Mouse (Mus musculus) midbrain, embryonic 10.5 days (tissue): ENCODE results near the gene Gm7030. TPM values are rescaled to one million over a fixed set of nuclear protein-coding genes. Genes with fewer than 3 reads are reported as not detected.
"Not testable (repeated sequence)": the region's sequence is repeated elsewhere in the genome, so short reads cannot be mapped to it uniquely, and the experiment has no call there.

ENCODE experiments used
- DNase-seq: peaks from one replicate; pipeline ENCODE4 v3.0.0-alpha.2; 2017; ENCODE audit warnings: low spot score
- H3K27ac ChIP-seq: fragments of 300-500 bp; sonication (generic); replicated peaks from 2 replicates; pipeline ENCODE4 v1.5.1; 2016; ENCODE audit warnings: mild to moderate bottlenecking
- H3K27me3 ChIP-seq: fragments of 300-500 bp; sonication (generic); 2 replicates; pipeline ENCODE4 v1.6.1; 2016; ENCODE audit warnings: low read depth, mild to moderate bottlenecking; ENCODE audit not compliant: poor library complexity, severe bottlenecking
- H3K36me3 ChIP-seq: fragments of 300-500 bp; sonication (generic); 2 replicates; pipeline ENCODE4 v1.6.1; 2016; ENCODE audit warnings: mild to moderate bottlenecking, moderate library complexity
- H3K4me1 ChIP-seq: fragments of 300-500 bp; sonication (generic); 2 replicates; pipeline ENCODE4 v1.6.1; 2016
- H3K4me3 ChIP-seq: fragments of 300-500 bp; sonication (generic); 2 replicates; pipeline ENCODE4 v1.5.1; 2016; ENCODE audit warnings: mild to moderate bottlenecking, moderate library complexity
- H3K9me3 ChIP-seq: fragments of 300-500 bp; sonication (generic); replicated peaks from 2 replicates; pipeline ENCODE4 v1.6.1; 2016; ENCODE audit warnings: mild to moderate bottlenecking
- WGBS: fragments of 180-500 bp; shearing (Covaris S2); methylation state at CpG from one replicate; pipeline ENCODE4 v1.1.7; 2016; 5-methylcytosine and 5-hydroxymethylcytosine counted together
- polyA plus RNA-seq: library from polyadenylated mRNA; unstranded; fragments of >200 nt; fragmentation: Nextera tagmentation; extraction: Ambion mirVana; gene quantifications from 2 replicates; pipeline ENCODE4 v1.2.1, GENCODE M21; 2016

Gm7030 gene
- polyA plus RNA-seq, 1 experiment from 2014 or later: not detected

DNA sequence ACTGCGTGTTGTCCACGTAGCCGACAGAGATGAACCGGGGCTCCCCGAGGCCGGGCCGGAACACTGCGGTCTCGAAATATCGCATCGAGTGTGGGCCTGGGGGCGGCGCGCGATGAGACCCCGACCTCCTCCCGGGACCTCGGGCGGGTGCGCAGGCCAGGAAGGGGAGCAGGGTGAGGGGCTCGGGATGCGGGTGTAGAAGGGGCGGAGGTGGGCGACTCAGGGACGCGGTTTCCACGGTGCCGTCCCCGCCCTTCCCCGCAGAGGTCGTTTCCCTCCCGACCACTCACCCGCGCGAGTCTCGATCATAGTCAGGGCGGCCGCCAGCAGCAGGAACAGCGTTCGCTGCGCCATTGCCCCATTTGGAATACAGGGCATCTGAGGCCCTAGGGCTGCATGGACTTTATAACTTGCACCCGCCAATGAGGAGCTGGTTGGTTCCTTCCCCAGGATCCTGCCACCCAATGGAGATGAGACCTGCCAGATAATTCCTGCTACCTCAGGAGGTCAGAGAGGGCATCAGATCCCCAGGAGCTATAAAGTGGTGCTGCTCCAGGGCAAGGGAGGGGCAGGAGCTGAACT lies 45.3 kb downstream of the Gm7030 start:
- Histone ChIP-seq H3K4me1 (peaks cover 18% of the 10 kb centered on the region), H3K4me3 (peak overlapping the region; percentile 74), H3K27me3 (peaks cover 41% of the 10 kb centered on the region), H3K27ac (peak overlapping the region; percentile 87), H3K36me3 (no peaks in the 10 kb centered on the region), H3K9me3 (no peaks in the 10 kb centered on the region)
- no peak for DNase-seq
- under 1% methylated on average over 42 of the region's 42 CpGs for WGBS

DNA sequence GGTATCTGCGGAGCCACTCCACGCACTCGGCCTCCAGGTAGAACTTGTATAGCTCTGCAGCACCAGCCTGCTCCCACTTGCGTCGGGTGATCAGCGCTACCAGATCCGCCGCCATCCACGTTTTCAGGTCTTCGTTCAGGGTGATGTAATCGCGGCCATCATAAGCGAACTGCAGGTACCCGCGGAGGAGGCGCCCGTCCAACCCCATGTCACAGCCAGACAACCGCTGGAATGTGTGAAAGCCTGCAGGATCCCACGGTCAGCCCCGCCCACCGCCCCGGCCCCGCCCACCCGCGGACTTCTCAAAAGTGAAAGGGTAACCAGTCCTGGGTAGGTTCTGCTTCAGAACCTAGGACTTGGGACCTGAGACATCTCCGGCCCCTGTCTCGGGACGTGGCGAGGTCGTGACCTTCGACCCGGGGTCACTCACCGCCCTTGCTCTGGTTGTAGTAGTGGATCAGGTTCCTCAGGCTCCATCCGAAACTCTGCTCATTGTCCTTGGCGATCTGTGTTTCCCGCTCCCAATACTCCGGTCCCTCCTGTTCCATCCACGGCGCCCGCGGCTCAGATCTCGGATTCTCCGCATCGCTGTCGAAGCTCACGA lies 45.9 kb downstream of the Gm7030 start:
- H3K27me3 ChIP-seq: peaks cover 41% of the 10 kb centered on the region

DNA sequence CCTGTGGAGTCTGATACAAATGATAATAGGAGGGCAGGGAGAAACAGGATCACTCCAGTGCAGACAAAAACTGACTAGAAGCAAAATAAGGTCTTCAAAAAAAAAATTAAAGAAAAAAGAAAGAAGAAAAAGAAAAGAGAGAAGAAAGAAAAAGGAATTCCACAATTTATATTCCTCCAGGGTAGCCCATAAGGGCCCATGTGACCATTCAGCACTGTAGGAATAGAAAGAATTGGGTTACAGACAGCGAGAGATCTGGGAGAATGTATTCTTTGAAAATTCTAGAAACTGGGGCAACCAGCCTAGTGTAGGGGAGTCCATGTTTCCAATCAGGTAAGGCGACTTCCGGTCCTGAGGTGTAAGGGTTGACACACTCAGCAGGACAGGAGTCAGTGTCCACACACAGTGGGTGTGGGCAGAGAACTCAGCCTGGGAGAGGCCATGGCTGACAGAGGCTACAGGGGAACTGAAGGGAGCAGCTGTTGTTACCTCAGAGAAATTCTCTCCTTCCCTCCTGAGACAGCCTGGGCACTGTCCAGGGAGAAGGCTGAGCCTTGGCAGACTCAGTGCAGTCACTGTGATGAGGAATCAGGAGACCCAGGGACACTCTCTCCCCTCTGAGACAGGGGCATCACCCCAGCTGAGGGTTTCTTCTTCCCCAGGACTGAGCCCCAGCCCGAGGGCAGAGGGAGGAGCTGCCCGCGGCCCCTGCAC lies 46.5 kb downstream of the Gm7030 start:
- H3K4me3 ChIP-seq: peak overlapping the region; percentile 74
- not testable (repeated sequence) for H3K9me3 ChIP-seq, H3K27ac ChIP-seq, H3K36me3 ChIP-seq
- peak; percentile 13 for DNase-seq
- 30% methylated on average over 6 of the region's 6 CpGs for WGBS
- H3K4me1 ChIP-seq: peaks cover 18% of the 10 kb centered on the region
- H3K27me3 ChIP-seq: peaks cover 41% of the 10 kb centered on the region

More for the DNA sequence above, 45.9 kb downstream of the Gm7030 start:
- Histone ChIP-seq H3K36me3 (no peaks in the 10 kb centered on the region), H3K4me1 (peaks cover 18% of the 10 kb centered on the region), H3K4me3 (peak overlapping the region; percentile 74), H3K9me3 (no peaks in the 10 kb centered on the region), H3K27ac (peak overlapping the region; percentile 87)
- WGBS: under 1% methylated on average over 46 of the region's 46 CpGs
- peak; percentile 77 for DNase-seq

- not testable (repeated sequence) for DNase-seq, H3K4me3 ChIP-seq, H3K36me3 ChIP-seq, H3K27ac ChIP-seq, H3K9me3 ChIP-seq
- Histone ChIP-seq H3K27me3 (peaks cover 41% of the 10 kb centered on the region), H3K4me1 (peaks cover 18% of the 10 kb centered on the region)
Measured at GRCm38 (mm10) chr17:36081901-36082300, 47.3 kb downstream of the Gm7030 start.

- Histone ChIP-seq H3K9me3 (no peaks in the 10 kb centered on the region), H3K36me3 (no peaks in the 10 kb centered on the region), H3K27ac (no peak overlapping the region), H3K4me3 (no peak overlapping the region), H3K4me1 (no peaks in the 10 kb centered on the region), H3K27me3 (no peaks in the 10 kb centered on the region)
- 32% methylated on average over 2 of the region's 2 CpGs for WGBS
- peak; percentile 76 for DNase-seq
Measured at GRCm38 (mm10) chr17:36060829-36061228, 68.4 kb downstream of the Gm7030 start.

Other genes starting within 250 kb of the Gm7030 start
- 51.6 and 54.3 TPM in 2 replicates for gene Dhx16, start 249.6 kb downstream of the Gm7030 start, polyA plus RNA-seq
- 29.0 and 29.6 TPM in 2 replicates for gene 2310061I04Rik, start 232.0 kb downstream of the Gm7030 start, polyA plus RNA-seq
- gene Atat1, start 219.3 kb downstream of the Gm7030 start, polyA plus RNA-seq: 124 and 178 TPM in 2 replicates
- gene Mrps18b, start 213.0 kb downstream of the Gm7030 start, polyA plus RNA-seq: 72.2 and 92.6 TPM in 2 replicates
- gene Ppp1r10, start 213.0 kb downstream of the Gm7030 start, polyA plus RNA-seq: 58.8 and 63.3 TPM in 2 replicates
- gene Abcf1, start 159.7 kb downstream of the Gm7030 start, polyA plus RNA-seq: 117 and 121 TPM in 2 replicates
- gene Gnl1, start 149.6 kb downstream of the Gm7030 start, polyA plus RNA-seq: 56.3 and 59.7 TPM in 2 replicates
- gene Prr3, start 149.2 kb downstream of the Gm7030 start, polyA plus RNA-seq: 45.3 and 50.1 TPM in 2 replicates
- gene H2-T24, start 108.9 kb downstream of the Gm7030 start, polyA plus RNA-seq: 4.4 and 5.9 TPM in 2 replicates
- 3.5 and 4.9 TPM in 2 replicates for gene H2-T23, start 96.6 kb downstream of the Gm7030 start, polyA plus RNA-seq
- gene H2-T22, start 86.7 kb downstream of the Gm7030 start, polyA plus RNA-seq: 7.0 and 8.4 TPM in 2 replicates
- gene Gm6034, start 86.5 kb downstream of the Gm7030 start, polyA plus RNA-seq: not detected in 2 replicates
- not detected in 2 replicates for gene Gm11127, start 71.1 kb downstream of the Gm7030 start, polyA plus RNA-seq
- gene Gm19684, start 7.7 kb downstream of the Gm7030 start, polyA plus RNA-seq: not detected in 2 replicates
- gene Gm8909, start 39.1 kb upstream of the Gm7030 start, polyA plus RNA-seq: 0.22 TPM in 1 of 2 replicates, not detected in the other
- gene H2-T3, start 60.9 kb upstream of the Gm7030 start, polyA plus RNA-seq: not detected in 2 replicates
- gene Rpp21, start 128.6 kb upstream of the Gm7030 start, polyA plus RNA-seq: 94.2 and 94.9 TPM in 2 replicates
- gene Trim39, start 142.8 kb upstream of the Gm7030 start, polyA plus RNA-seq: 21.2 and 23.2 TPM in 2 replicates
- 0.16 and 0.17 TPM in 2 replicates for gene H2-M10.2, start 157.1 kb upstream of the Gm7030 start, polyA plus RNA-seq
- not detected in 2 replicates for gene H2-M10.1, start 196.7 kb upstream of the Gm7030 start, polyA plus RNA-seq
- not detected in 2 replicates for gene H2-M10.3, start 239.0 kb upstream of the Gm7030 start, polyA plus RNA-seq